In genomic region chr11:120530085-120530964, GRCm38 (mm10) we compare ENCODE assay signal across 8 mouse cellular contexts. TPM values are rescaled to one million over a fixed set of nuclear protein-coding genes. Genes with fewer than 3 reads are reported as not detected.
DNase-seq lines count a peak whose midpoint lies in the region; ATAC-seq and TF ChIP-seq lines count a peak whose summit lies in the region.

Gcgr (plus strand) TSS chr11:120530699.

- H3K4me1 ChIP-seq in lung, postnatal 0 days (ENCODE audit: insufficient read depth, low read depth, low read length) = peaks cover 5% of the 10 kb centered on the region; the same call in 1 of the 2 replicates
- H3K4me1 ChIP-seq in forebrain, embryonic 16.5 days (replicated peaks; ENCODE audit: control insufficient read depth, insufficient read depth, low read length) = peaks cover 9% of the 10 kb centered on the region
- peaks cover 23% of the 10 kb centered on the region for H3K4me1 ChIP-seq in limb, embryonic 13.5 days

- peak within 1 kb of the TSS; percentile 64 for H3K4me2 ChIP-seq in lung, postnatal 0 days (replicated peaks; ENCODE audit: low read depth, low read length)
- H3K4me2 ChIP-seq in forebrain, embryonic 16.5 days (ENCODE audit: low read length) = peak within 1 kb of the TSS; percentile 55
- H3K4me2 ChIP-seq in limb, embryonic 13.5 days (replicated peaks) = peak within 1 kb of the TSS; percentile 91

- H3K9me3 ChIP-seq in lung, postnatal 0 days (ENCODE audit: low read length) = no peaks in the 10 kb centered on the region
- no peaks in the 10 kb centered on the region for H3K9me3 ChIP-seq in forebrain, embryonic 16.5 days (ENCODE audit: control insufficient read depth, low read length)
- no peaks in the 10 kb centered on the region for H3K9me3 ChIP-seq in limb, embryonic 13.5 days

- no peaks in the 10 kb centered on the region for H3K36me3 ChIP-seq in lung, postnatal 0 days (ENCODE audit: insufficient read depth, low read length)
- H3K36me3 ChIP-seq in forebrain, embryonic 16.5 days (ENCODE audit: control insufficient read depth, insufficient read depth) = no peaks in the 10 kb centered on the region
- no peaks in the 10 kb centered on the region for H3K36me3 ChIP-seq in limb, embryonic 13.5 days

- DNase-seq in lung, postnatal 0 days (ENCODE audit: low spot score) = no peak
- DNase-seq in lung, postnatal 10 days = no peak
- DNase-seq in retina, embryonic 14.5 days (ENCODE audit: low spot score) = peak; percentile 50
- no peak for DNase-seq in frontal cortex, postnatal 25 days (ENCODE audit: low spot score in 2 of 2)
- DNase-seq in adipocyte (ENCODE audit: low spot score) = no peak

- ATAC-seq in lung, postnatal 0 days = 0 out of 2 replicates have a peak, but pooled peaks have one; percentile 37
- ATAC-seq in forebrain, embryonic 16.5 days = no peak
- peak; percentile 40 for ATAC-seq in limb, embryonic 13.5 days (ENCODE audit: low FRiP score, low read depth)
- no peak for ATAC-seq in frontal cortex, adult (ENCODE audit: low TSS enrichment)

- 12% methylated on average over 54 of the region's 62 CpGs for WGBS in lung, postnatal 0 days
- 7% methylated on average over 57 of the region's 62 CpGs for WGBS in forebrain, embryonic 16.5 days
- 8% methylated on average over 46 of the region's 62 CpGs for WGBS in limb, embryonic 13.5 days

- H3K9ac ChIP-seq in lung, postnatal 0 days (replicated peaks; ENCODE audit: low read depth) = peak within 1 kb of the TSS; percentile 32; the same call in 1 of the 2 replicates
- H3K9ac ChIP-seq in forebrain, embryonic 16.5 days (replicated peaks; ENCODE audit: low read depth, low read length) = peak within 1 kb of the TSS; percentile 42
- H3K9ac ChIP-seq in limb, embryonic 13.5 days = peak within 1 kb of the TSS; percentile 72

- peaks cover 37% of the 10 kb centered on the region for H3K27me3 ChIP-seq in lung, postnatal 0 days (replicated peaks; ENCODE audit: insufficient read depth, low read length)
- peaks cover 49% of the 10 kb centered on the region for H3K27me3 ChIP-seq in forebrain, embryonic 16.5 days (replicated peaks; ENCODE audit: control insufficient read depth, insufficient read depth, low read length)
- peaks cover 77% of the 10 kb centered on the region for H3K27me3 ChIP-seq in limb, embryonic 13.5 days

- TF ChIP-seq CTCF in lung, postnatal 0 days (IDR thresholded peaks at IDR 0.05) = no peak

- H3K27ac ChIP-seq in lung, postnatal 0 days (ENCODE audit: low read length) = no peak within 1 kb of the TSS
- H3K27ac ChIP-seq in forebrain, embryonic 16.5 days (ENCODE audit: low read length) = no peak within 1 kb of the TSS
- H3K27ac ChIP-seq in limb, embryonic 13.5 days = no peak within 1 kb of the TSS

- H3K4me3 ChIP-seq in lung, postnatal 0 days (ENCODE audit: low read depth, low read length) = peak within 1 kb of the TSS; percentile 33
- peak within 1 kb of the TSS; percentile 36 for H3K4me3 ChIP-seq in forebrain, embryonic 16.5 days (replicated peaks; ENCODE audit: low read length)
- H3K4me3 ChIP-seq in limb, embryonic 13.5 days = peak within 1 kb of the TSS; percentile 53

- TF ChIP-seq EP300 in lung, postnatal 0 days (IDR thresholded peaks at IDR 0.05) = no peak

RNA-seq across cellular contexts. Expression of gene Gcgr, which starts in this region (rescaled TPM):
- polyA plus RNA-seq in lung, postnatal 0 days (2015; fragmentation: Nextera tagmentation; extraction: Ambion mirVana) = 0.61 and 0.76 TPM in 2 replicates
- polyA plus RNA-seq in forebrain, embryonic 16.5 days (2015; fragmentation: Nextera tagmentation; extraction: Ambion mirVana) = 0.43 TPM in 1 of 2 replicates, not detected in the other
- 6.3 and 7.3 TPM in 2 replicates for polyA plus RNA-seq in limb, embryonic 13.5 days (2015; fragmentation: Nextera tagmentation; extraction: Ambion mirVana)

Comparison
In these comparisons a context has a peak if more than half of its experiments do, and no peak if none do; other contexts are left out.
1. Peak in ATAC-seq, H3K4me3 ChIP-seq, H3K9ac ChIP-seq and H3K4me2 ChIP-seq in lung, postnatal 0 days; RNA of the gene not detected or under 1 TPM.